Mouse (Mus musculus): ENCODE data around the gene Thumpd2. TPM values are rescaled to one million over a fixed set of nuclear protein-coding genes. Genes with fewer than 3 reads are reported as not detected.

Thumpd2 gene
- polyA plus RNA-seq, 1 experiment from 2014 or later: 8.7 TPM

DNA sequence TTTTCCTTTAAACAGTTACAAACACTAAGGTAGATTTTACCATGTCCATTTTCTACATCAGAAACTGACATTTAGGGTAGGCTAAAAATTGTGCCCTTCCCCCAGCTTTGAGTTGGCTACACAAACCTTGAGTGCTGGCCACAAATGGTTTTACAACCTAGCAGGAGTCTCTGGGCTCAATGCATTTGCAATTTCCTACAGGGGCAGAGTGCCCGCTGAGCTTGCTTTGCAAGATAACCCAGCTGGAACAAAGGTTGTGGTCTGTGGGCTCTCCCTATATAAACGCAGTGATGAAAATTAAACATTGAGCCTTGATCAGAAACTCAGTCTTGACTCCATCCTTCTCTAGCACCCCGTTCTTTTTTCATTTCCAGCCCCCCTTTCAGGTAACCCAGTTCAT, 8.8 kb downstream of the Thumpd2 start:
- ATAC-seq: no peak
- Histone ChIP-seq H3K9me3 (no peaks in the 10 kb centered on the region), H3K36me3 (peaks cover 28% of the 10 kb centered on the region), H3K4me2 (replicated peaks) (no peak overlapping the region), H3K27me3 (no peaks in the 10 kb centered on the region), H3K4me1 (replicated peaks) (no peaks in the 10 kb centered on the region; the same call in 1 of the 2 replicates), H3K27ac (no peak overlapping the region), H3K9ac (replicated peaks) (no peak overlapping the region), H3K4me3 (replicated peaks) (no peak overlapping the region)
- WGBS: 65% methylated on average over 3 of the region's 3 CpGs

DNA sequence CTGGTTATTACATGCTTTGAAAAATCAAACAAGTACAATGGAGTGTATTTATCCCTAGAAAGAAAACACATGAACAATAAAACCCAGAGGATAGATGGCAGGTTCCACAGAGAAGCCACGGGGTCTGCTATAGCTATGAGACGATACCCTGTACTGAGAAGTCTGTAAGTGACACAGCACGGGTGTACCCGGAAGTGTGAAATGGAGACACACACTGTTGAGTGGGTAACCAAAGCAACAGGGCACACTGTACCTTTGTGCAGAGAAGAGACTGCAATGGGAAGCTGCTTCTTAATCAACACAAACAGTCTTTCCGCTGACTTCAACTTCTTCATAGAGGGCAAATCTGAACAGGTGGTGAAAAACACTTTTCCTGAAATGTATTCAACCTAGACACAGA, 9.4 kb downstream of the Thumpd2 start:
- no peak for ATAC-seq
- H3K9ac ChIP-seq (replicated peaks): no peak overlapping the region
- H3K4me1 ChIP-seq (replicated peaks): no peaks in the 10 kb centered on the region; the same call in 1 of the 2 replicates
- no peak overlapping the region for H3K4me3 ChIP-seq (replicated peaks)
- H3K4me2 ChIP-seq (replicated peaks): no peak overlapping the region
- H3K36me3 ChIP-seq: peaks cover 30% of the 10 kb centered on the region
- no peak overlapping the region for H3K27ac ChIP-seq
- H3K27me3 ChIP-seq: no peaks in the 10 kb centered on the region
- H3K9me3 ChIP-seq: no peaks in the 10 kb centered on the region
- WGBS: 91% methylated on average over 5 of the region's 5 CpGs

DNA sequence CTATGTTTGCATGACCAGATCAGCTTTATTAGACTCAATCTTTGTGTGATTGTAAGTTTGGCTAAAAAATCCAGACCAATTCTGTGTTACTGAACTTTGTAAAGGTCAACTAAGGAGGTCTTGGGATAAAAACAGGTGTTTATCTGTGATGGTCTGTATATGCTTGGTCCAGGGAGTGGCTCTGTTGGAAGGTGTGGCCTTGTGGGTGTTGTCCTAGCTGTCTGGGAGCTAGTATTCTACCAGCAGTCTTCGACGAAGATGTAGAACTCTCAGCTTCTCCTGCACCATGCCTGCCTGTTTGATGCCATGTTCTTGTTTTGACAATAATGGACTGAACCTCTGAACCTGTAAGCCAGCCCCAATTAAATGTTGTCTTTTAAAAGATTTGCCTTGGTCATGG, 11.6 kb downstream of the Thumpd2 start:
- Histone ChIP-seq H3K9ac (replicated peaks) (no peak overlapping the region), H3K4me2 (replicated peaks) (no peak overlapping the region), H3K27me3 (no peaks in the 10 kb centered on the region), H3K36me3 (peaks cover 32% of the 10 kb centered on the region), H3K27ac (no peak overlapping the region), H3K4me3 (replicated peaks) (no peak overlapping the region), H3K4me1 (replicated peaks) (no peaks in the 10 kb centered on the region; the same call in 1 of the 2 replicates), H3K9me3 (no peaks in the 10 kb centered on the region)
- no peak for ATAC-seq
- WGBS: 92% methylated on average over 2 of the region's 2 CpGs

DNA sequence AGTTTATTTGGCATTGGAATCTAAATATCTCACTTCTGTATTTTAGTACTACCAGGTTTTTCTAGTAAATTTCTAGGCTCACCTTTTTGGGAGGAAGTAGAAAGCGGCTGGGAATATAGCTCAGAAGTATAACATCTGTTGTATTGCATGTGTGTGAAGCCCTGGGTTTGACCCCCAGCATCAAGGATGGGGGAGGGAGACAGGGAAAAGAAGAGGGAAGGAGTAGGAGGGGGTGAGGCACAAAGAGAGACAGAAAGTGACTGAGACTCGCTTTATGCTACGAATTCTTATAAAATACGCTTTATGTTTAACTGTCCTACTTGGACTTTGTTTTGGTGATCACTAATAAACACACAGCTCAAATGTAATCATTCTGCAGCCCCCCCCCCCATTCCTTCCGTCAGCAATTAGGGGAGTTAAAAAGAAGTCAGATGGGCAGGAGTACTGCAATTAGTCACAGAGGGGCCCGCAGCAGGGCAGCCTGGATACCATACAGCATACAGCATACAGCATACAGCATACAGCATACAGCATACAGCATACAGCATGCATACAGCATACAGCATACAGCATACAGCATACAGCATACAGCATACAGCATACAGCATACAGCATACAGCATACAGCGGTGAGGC, 16.8 kb downstream of the Thumpd2 start:
- Histone ChIP-seq H3K27me3 (no peaks in the 10 kb centered on the region), H3K4me2 (replicated peaks) (no peak overlapping the region), H3K4me1 (replicated peaks) (no peaks in the 10 kb centered on the region), H3K4me3 (replicated peaks) (no peak overlapping the region), H3K9me3 (no peaks in the 10 kb centered on the region), H3K36me3 (peaks cover 24% of the 10 kb centered on the region), H3K27ac (no peak overlapping the region), H3K9ac (replicated peaks) (no peak overlapping the region)
- no peak for ATAC-seq
- whole genome bisulfite sequencing: 88% methylated on average over 7 of the region's 7 CpGs

DNA sequence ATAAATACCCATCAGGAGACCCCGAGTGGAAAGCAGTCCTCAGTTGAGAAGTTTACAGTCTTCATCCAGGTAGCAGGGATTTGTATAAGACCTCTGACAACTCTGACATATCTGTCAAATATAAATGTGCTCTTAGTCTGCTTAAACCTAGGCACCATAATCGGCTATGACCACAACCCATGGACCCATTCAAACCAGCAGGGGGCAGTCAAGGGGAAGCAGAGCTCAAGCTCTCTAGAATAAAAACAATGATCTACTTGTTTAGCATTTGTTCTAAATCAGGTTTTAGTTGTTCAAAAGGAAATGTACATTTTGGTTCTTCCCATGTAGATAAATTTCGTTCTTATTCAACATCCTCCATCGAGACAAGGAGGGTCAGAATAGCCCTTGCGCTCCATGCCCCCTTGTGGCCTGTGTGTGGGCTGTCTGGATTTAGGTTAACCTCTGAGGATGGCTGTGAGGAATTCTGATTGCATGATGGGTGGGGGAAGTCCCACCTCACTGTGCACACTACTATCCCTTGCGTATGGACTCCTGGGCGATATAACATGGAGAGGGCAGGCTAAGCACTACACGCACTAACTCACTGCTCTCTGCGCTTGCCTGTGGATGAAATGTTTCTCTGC, 19.2 kb downstream of the Thumpd2 start:
- Histone ChIP-seq H3K4me1 (replicated peaks) (no peaks in the 10 kb centered on the region), H3K27ac (no peak overlapping the region), H3K36me3 (peaks cover 20% of the 10 kb centered on the region), H3K4me3 (replicated peaks) (no peak overlapping the region), H3K9ac (replicated peaks) (no peak overlapping the region), H3K27me3 (no peaks in the 10 kb centered on the region), H3K9me3 (no peaks in the 10 kb centered on the region), H3K4me2 (replicated peaks) (no peak overlapping the region)
- ATAC-seq: no peak
- WGBS: 92% methylated on average over 9 of the region's 9 CpGs

DNA sequence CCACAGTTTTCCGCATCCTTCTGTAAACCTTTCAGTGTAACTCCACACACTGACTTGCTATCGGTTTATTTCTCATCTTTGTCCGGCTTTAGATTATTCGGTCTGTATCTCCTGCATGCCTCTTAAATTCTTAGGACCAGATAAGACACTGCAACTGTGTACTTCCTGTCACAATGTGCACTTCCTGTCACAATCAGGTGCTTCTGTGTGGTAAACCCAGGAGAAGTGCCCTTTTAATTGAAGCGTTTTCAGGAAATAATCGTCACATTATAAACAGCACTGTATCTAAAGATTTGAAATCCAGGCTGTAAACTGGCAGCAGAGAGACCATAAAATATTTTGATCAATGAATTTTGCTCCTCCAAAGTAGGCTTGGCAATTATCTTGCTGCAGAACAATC, 19.8 kb downstream of the Thumpd2 start:
- Histone ChIP-seq H3K9me3 (no peaks in the 10 kb centered on the region), H3K4me3 (replicated peaks) (no peak overlapping the region), H3K27ac (no peak overlapping the region), H3K36me3 (peaks cover 17% of the 10 kb centered on the region), H3K4me2 (replicated peaks) (no peak overlapping the region), H3K27me3 (no peaks in the 10 kb centered on the region), H3K9ac (replicated peaks) (no peak overlapping the region), H3K4me1 (replicated peaks) (no peaks in the 10 kb centered on the region)
- 96% methylated on average over 6 of the region's 6 CpGs for WGBS
- no peak for ATAC-seq

DNA sequence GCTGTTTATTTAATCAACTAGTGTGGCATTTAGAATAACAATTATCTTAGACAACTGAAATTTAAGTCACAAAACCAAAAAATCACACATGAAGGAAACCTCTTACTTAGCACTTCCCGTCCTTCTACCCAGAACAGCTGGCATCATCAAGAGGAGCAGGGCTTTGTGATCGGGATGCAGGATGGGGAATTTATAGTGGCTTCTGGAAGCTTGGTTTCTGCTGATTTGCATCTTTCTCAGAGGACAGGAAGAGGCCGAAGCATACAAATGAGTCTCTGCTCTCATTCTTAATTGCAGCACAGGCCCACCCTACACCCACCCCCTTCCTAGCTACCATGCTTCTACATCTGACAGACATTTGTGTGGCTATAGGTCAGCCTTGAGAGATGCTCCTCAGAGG, 20.5 kb downstream of the Thumpd2 start:
- Histone ChIP-seq H3K4me1 (replicated peaks) (no peaks in the 10 kb centered on the region), H3K4me2 (replicated peaks) (no peak overlapping the region), H3K27ac (no peak overlapping the region), H3K36me3 (peaks cover 17% of the 10 kb centered on the region), H3K4me3 (replicated peaks) (no peak overlapping the region), H3K27me3 (no peaks in the 10 kb centered on the region), H3K9ac (replicated peaks) (no peak overlapping the region), H3K9me3 (no peaks in the 10 kb centered on the region)
- WGBS: 69% methylated on average over 3 of the region's 3 CpGs
- ATAC-seq: no peak

DNA sequence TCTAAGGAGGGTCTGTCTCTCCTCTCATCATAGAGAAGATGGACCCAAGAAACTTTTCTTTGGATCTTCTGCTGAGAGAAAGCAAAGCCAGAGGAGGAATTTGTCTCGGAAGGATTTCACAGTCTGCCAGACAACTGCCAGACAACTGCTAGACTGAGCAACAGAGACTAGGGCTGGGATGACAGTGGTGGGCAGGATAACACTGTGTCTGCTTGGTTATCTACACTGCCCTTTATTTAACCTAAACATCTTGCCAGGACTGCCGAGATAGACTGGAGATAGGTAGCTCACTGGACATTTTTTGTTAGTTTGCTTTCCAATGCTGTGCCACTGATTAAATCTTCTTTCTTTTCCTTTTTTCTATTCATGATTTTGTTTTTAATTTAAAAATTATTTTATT, 23.2 kb downstream of the Thumpd2 start:
- H3K27ac ChIP-seq: no peak overlapping the region
- H3K9me3 ChIP-seq: no peaks in the 10 kb centered on the region
- no peaks in the 10 kb centered on the region for H3K27me3 ChIP-seq
- H3K4me2 ChIP-seq (replicated peaks): no peak overlapping the region
- ATAC-seq: no peak
- H3K36me3 ChIP-seq: peaks cover 21% of the 10 kb centered on the region
- no peak overlapping the region for H3K4me3 ChIP-seq (replicated peaks)
- no peak overlapping the region for H3K9ac ChIP-seq (replicated peaks)
- H3K4me1 ChIP-seq (replicated peaks): no peaks in the 10 kb centered on the region
- WGBS: 96% methylated on average over 2 of the region's 2 CpGs

DNA sequence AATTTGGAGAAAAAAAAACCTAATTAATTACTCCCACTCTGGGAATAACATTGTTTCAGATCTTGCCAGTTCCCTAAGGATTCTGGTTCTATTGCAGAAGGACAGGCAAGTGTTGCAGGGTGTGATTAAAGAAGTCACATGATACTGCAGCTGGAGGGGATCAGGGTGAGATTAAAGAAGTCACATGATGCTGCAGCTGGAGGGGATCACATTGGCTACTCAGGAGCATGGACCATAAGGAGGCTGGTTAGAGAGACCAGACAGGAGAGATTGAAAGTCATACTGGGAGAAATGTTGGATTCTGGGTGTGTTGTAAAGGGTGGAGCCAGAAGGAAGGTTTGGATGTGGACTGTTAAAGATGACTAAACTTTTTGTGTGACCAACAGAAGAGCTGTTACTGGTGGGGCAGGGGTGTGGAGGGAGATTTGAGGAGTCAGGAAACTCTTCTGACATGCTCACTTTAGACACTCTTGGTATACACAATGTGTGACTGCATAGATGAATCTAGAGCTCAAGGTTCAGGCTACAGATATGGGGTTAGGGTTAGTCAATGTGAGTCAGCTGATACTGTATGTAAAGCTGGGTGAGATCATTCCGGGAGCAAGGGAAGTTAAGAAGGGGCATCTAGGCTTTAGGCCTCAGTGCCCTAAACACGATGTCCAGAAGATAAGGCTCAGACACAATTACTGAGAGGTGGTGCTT, 26.0 kb downstream of the Thumpd2 start:
- Histone ChIP-seq H3K27ac (no peak overlapping the region), H3K27me3 (no peaks in the 10 kb centered on the region), H3K9me3 (no peaks in the 10 kb centered on the region), H3K4me2 (replicated peaks) (no peak overlapping the region), H3K36me3 (peaks cover 23% of the 10 kb centered on the region), H3K4me3 (replicated peaks) (no peak overlapping the region), H3K4me1 (replicated peaks) (no peaks in the 10 kb centered on the region), H3K9ac (replicated peaks) (no peak overlapping the region)
- 90% methylated on average over 2 of the region's 2 CpGs for WGBS
- 0 out of 2 replicates have a peak, but pooled peaks have one; percentile 50 for ATAC-seq

DNA sequence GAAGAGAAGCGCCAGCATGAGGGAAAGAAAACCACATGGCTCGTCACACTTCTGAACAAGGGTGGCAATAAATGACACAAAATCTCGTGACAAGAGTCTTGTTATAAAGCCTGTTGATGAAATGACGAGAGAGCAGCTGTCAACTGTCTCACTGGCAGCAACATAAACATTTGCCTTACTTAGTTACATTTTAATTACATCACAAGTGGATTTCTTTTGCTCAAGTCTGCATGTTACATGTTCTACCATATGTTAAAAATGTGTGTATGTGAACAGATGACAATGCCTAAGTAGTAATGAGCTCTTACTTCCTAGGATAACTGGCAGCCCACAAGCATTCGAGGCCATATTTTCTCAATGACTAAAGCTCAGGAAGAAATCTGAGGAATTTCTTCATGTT, 29.5 kb downstream of the Thumpd2 start:
- Histone ChIP-seq H3K4me3 (replicated peaks) (no peak overlapping the region), H3K9me3 (no peaks in the 10 kb centered on the region), H3K4me1 (replicated peaks) (no peaks in the 10 kb centered on the region), H3K27me3 (no peaks in the 10 kb centered on the region), H3K4me2 (replicated peaks) (no peak overlapping the region), H3K9ac (replicated peaks) (no peak overlapping the region), H3K27ac (no peak overlapping the region), H3K36me3 (peaks cover 17% of the 10 kb centered on the region)
- WGBS: 92% methylated on average over 5 of the region's 5 CpGs
- ATAC-seq: no peak

DNA sequence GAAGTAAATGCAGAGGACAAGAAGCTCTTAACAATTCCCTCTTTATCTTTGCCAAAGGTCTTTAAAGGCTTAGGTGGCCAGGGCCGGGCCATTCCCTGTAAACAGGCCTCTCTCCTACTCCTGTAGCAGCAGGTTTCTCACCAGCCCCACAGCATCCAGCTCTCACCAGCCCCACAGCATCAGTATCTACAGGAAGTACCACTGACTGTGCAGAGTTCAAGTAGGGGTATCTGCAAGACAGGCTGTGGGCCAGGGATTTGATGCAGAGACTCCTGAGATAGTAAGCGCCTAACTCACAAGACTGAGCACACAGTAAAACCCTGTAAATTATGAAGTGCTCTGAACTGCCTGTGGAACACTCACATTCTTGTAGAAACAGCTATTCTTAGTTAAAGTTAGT, 31.9 kb downstream of the Thumpd2 start:
- Histone ChIP-seq H3K27ac (no peak overlapping the region), H3K4me2 (replicated peaks) (no peak overlapping the region), H3K36me3 (peaks cover 26% of the 10 kb centered on the region), H3K4me3 (replicated peaks) (no peak overlapping the region), H3K9me3 (no peaks in the 10 kb centered on the region), H3K9ac (replicated peaks) (no peak overlapping the region), H3K27me3 (no peaks in the 10 kb centered on the region), H3K4me1 (replicated peaks) (no peaks in the 10 kb centered on the region)
- WGBS: 80% methylated on average over 2 of the region's 2 CpGs
- no peak for ATAC-seq

DNA sequence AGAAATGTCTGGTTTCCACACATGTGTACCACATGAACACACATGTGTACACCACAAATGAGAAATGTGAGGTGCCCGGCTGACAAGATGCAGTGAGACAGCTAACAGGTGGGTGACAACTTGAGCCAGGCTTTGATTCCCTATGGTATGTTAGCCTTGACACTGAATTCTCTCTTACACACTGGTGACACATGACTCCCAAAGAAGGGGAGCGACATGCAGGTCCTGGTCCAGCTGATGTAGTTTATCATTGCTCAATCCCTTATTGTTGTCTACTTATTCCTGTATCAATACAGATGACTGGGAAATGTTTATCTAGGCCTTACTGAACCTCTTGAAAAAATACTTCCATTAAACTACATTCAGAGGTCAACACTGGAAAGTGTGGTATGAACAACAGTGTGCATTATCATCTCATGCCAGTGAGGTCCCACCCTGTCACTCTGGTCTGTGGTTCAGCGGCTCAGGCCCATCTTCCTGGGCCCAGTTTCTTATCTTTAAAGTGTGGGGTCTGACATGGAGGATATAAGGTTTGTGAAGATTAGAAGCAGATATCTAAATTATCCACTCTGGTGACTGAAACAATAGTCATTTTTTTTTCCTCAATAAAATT, 32.9 kb downstream of the Thumpd2 start:
- ATAC-seq: no peak
- no peak overlapping the region for H3K27ac ChIP-seq
- H3K9me3 ChIP-seq: no peaks in the 10 kb centered on the region
- H3K36me3 ChIP-seq: peaks cover 21% of the 10 kb centered on the region
- 96% methylated on average over 3 of the region's 3 CpGs for WGBS
- no peak overlapping the region for H3K9ac ChIP-seq (replicated peaks)
- no peaks in the 10 kb centered on the region; the same call in 1 of the 2 replicates for H3K4me1 ChIP-seq (replicated peaks)
- H3K4me3 ChIP-seq (replicated peaks): no peak overlapping the region
- H3K27me3 ChIP-seq: no peaks in the 10 kb centered on the region
- no peak overlapping the region for H3K4me2 ChIP-seq (replicated peaks)

All from midbrain, embryonic 13.5 days (tissue).